27 mouse cellular contexts compared by ENCODE assay signal in genomic region chr11:23504801-23505200, GRCm38 (mm10). TPM values are rescaled to one million over a fixed set of nuclear protein-coding genes. Genes with fewer than 3 reads are reported as not detected.
"Had no signal": no experiment of that assay in that cellular context is flagged by ENCODE, and none has a peak within 500 bp of the region (broad histone marks: within the 10 kb centered on the region; RNA-seq: fewer than 3 reads in every experiment).

No protein-coding gene starts in this region.

RNA-seq across cellular contexts. Expression of gene 1700093K21Rik, which starts 16.2 kb away (rescaled TPM):
- total RNA-seq: left cerebral cortex, postnatal 25 days; liver, adult 2 months; megakaryocyte, adult 5-6 weeks; megakaryocyte-erythroid progenitor cell, adult 5-6 weeks; midbrain, postnatal 0 days; monocyte, adult 5-6 weeks had no signal
- polyA plus RNA-seq: limb, embryonic 10.5 days; limb, embryonic 11.5 days; limb, embryonic 12.5 days; limb, embryonic 13.5 days; limb, embryonic 15.5 days; liver, adult 2 months; liver, embryonic 11.5 days; liver, embryonic 12.5 days; liver, embryonic 13.5 days; liver, embryonic 15.5 days; liver, embryonic 16.5 days; lung, adult 2 months; lung, embryonic 14.5 days; lung, embryonic 15.5 days; lung, embryonic 16.5 days; macrophage; midbrain, embryonic 10.5 days; midbrain, embryonic 11.5 days; midbrain, embryonic 12.5 days; midbrain, embryonic 16.5 days; neural tube, embryonic 11.5 days; neural tube, embryonic 12.5 days had no signal
